17 mouse cellular contexts compared by ENCODE assay signal in genomic region chr9:106888346-106888745, GRCm38 (mm10). TPM values are rescaled to one million over a fixed set of nuclear protein-coding genes. Genes with fewer than 3 reads are reported as not detected.
DNase-seq lines count a peak whose midpoint lies in the region; ATAC-seq and TF ChIP-seq lines count a peak whose summit lies in the region.
"Had no signal": no experiment of that assay in that cellular context is flagged by ENCODE, and none has a peak within 500 bp of the region (broad histone marks: within the 10 kb centered on the region; RNA-seq: fewer than 3 reads in every experiment).

No protein-coding gene starts in this region.

- no peaks in the 10 kb centered on the region for H3K9me3 ChIP-seq in forebrain, embryonic 11.5 days (ENCODE audit: control insufficient read depth, low read length)
- no peaks in the 10 kb centered on the region for H3K9me3 ChIP-seq in forebrain, embryonic 14.5 days (replicated peaks; ENCODE audit: control insufficient read depth, low read length)
- no peaks in the 10 kb centered on the region for H3K9me3 ChIP-seq in midbrain, embryonic 11.5 days (ENCODE audit: control insufficient read depth, low read length)
- no peaks in the 10 kb centered on the region for H3K9me3 ChIP-seq in midbrain, embryonic 16.5 days (replicated peaks; ENCODE audit: control insufficient read depth, low read length, poor library complexity, severe bottlenecking)
- H3K9me3 ChIP-seq: neural tube, embryonic 13.5 days had no signal

- H3K9ac ChIP-seq in forebrain, embryonic 11.5 days (ENCODE audit: low read length): no peak overlapping the region
- H3K9ac ChIP-seq in forebrain, embryonic 14.5 days (ENCODE audit: low read length): no peak overlapping the region
- peak overlapping the region; percentile 20; the same call in 1 of the 2 replicates for H3K9ac ChIP-seq in midbrain, embryonic 11.5 days (ENCODE audit: low read length)
- H3K9ac ChIP-seq in midbrain, embryonic 16.5 days (ENCODE audit: low read depth, low read length): no peak overlapping the region

- DNase-seq in forebrain, embryonic 11.5 days (ENCODE audit: low spot score): peak; percentile 45
- DNase-seq in forebrain, embryonic 14.5 days (ENCODE audit: low spot score): no peak
- peak; percentile 5 for DNase-seq in kidney, adult 11 months
- no peak for DNase-seq in kidney, adult 18-20 months
- no peak for DNase-seq in midbrain, embryonic 11.5 days (ENCODE audit: low spot score, missing footprints)
- DNase-seq in gastrocnemius, postnatal 10 days: no peak
- DNase-seq: adrenal gland, postnatal 14 days; cerebellum, postnatal 14 days; heart, adult 2 months; thymus, postnatal 36 days had no signal

- peaks cover 9% of the 10 kb centered on the region for H3K36me3 ChIP-seq in forebrain, embryonic 11.5 days (ENCODE audit: control insufficient read depth, insufficient read depth, low read length)
- H3K36me3 ChIP-seq in forebrain, embryonic 14.5 days (ENCODE audit: control insufficient read depth, insufficient read depth, low read length): peaks cover 50% of the 10 kb centered on the region
- H3K36me3 ChIP-seq in midbrain, embryonic 11.5 days (ENCODE audit: control insufficient read depth, insufficient read depth, low read length): peaks cover 22% of the 10 kb centered on the region
- H3K36me3 ChIP-seq in midbrain, embryonic 16.5 days (ENCODE audit: control insufficient read depth, insufficient read depth, low read length): peaks cover 21% of the 10 kb centered on the region
- H3K36me3 ChIP-seq in myocyte (ENCODE audit: control insufficient read depth, insufficient read depth): peaks cover 5% of the 10 kb centered on the region

- no peak overlapping the region for H3K4me2 ChIP-seq in forebrain, embryonic 11.5 days (ENCODE audit: low read depth, low read length, severe bottlenecking)
- no peak overlapping the region for H3K4me2 ChIP-seq in forebrain, embryonic 14.5 days (ENCODE audit: low read length)
- no peak overlapping the region for H3K4me2 ChIP-seq in midbrain, embryonic 11.5 days
- H3K4me2 ChIP-seq in midbrain, embryonic 16.5 days (ENCODE audit: low read length): no peak overlapping the region
- no peak overlapping the region for H3K4me2 ChIP-seq in myocyte (ENCODE audit: low read depth)

- H3K27me3 ChIP-seq in forebrain, embryonic 11.5 days (ENCODE audit: control insufficient read depth, insufficient read depth, low read length): no peaks in the 10 kb centered on the region
- no peaks in the 10 kb centered on the region for H3K27me3 ChIP-seq in forebrain, embryonic 14.5 days (replicated peaks; ENCODE audit: control insufficient read depth, insufficient read depth, low read length)
- no peaks in the 10 kb centered on the region for H3K27me3 ChIP-seq in midbrain, embryonic 11.5 days (ENCODE audit: control insufficient read depth, insufficient read depth, low read length)
- H3K27me3 ChIP-seq in midbrain, embryonic 16.5 days (ENCODE audit: control insufficient read depth, insufficient read depth, low read depth, low read length): no peaks in the 10 kb centered on the region
- H3K27me3 ChIP-seq in myocyte (ENCODE audit: control insufficient read depth, insufficient read depth, insufficient read length): no peaks in the 10 kb centered on the region
- H3K27me3 ChIP-seq: CH12.LX; neural tube, embryonic 13.5 days had no signal

- peaks cover 28% of the 10 kb centered on the region for H3K4me1 ChIP-seq in forebrain, embryonic 11.5 days (replicated peaks; ENCODE audit: control insufficient read depth, insufficient read depth, low read length)
- H3K4me1 ChIP-seq in forebrain, embryonic 14.5 days (ENCODE audit: control insufficient read depth, insufficient read depth, low read length): peaks cover 34% of the 10 kb centered on the region
- peaks cover 43% of the 10 kb centered on the region for H3K4me1 ChIP-seq in midbrain, embryonic 11.5 days (ENCODE audit: control insufficient read depth, insufficient read depth, low read length)
- H3K4me1 ChIP-seq in midbrain, embryonic 16.5 days (ENCODE audit: control insufficient read depth, insufficient read depth, low read length): peaks cover 54% of the 10 kb centered on the region

- WGBS in forebrain, embryonic 11.5 days: 93% methylated on average over 3 of the region's 3 CpGs
- 94% methylated on average over 3 of the region's 3 CpGs for WGBS in forebrain, embryonic 14.5 days
- WGBS in midbrain, embryonic 11.5 days: 98% methylated on average over 3 of the region's 3 CpGs
- 92% methylated on average over 3 of the region's 3 CpGs for WGBS in midbrain, embryonic 16.5 days

- no peak overlapping the region for H3K4me3 ChIP-seq in forebrain, embryonic 11.5 days (ENCODE audit: low read depth, low read length)
- no peak overlapping the region for H3K4me3 ChIP-seq in forebrain, embryonic 14.5 days (ENCODE audit: low read depth, low read length)
- no peak overlapping the region for H3K4me3 ChIP-seq in midbrain, embryonic 11.5 days (ENCODE audit: low read depth, low read length)
- no peak overlapping the region for H3K4me3 ChIP-seq in midbrain, embryonic 16.5 days (ENCODE audit: low read depth, low read length)
- no peak overlapping the region for H3K4me3 ChIP-seq in myocyte
- H3K4me3 ChIP-seq: heart, adult 2 months; neural tube, embryonic 13.5 days had no signal

- TF ChIP-seq POLR2A in myocyte (IDR thresholded peaks at IDR 0.05; ENCODE audit: insufficient read length, low read depth): no peak

- H3K27ac ChIP-seq in forebrain, embryonic 11.5 days (ENCODE audit: low read depth, low read length): no peak overlapping the region; the same call in 1 of the 2 replicates
- no peak overlapping the region for H3K27ac ChIP-seq in forebrain, embryonic 14.5 days (ENCODE audit: low read depth, low read length)
- no peak overlapping the region for H3K27ac ChIP-seq in midbrain, embryonic 11.5 days (ENCODE audit: low read depth, low read length)
- H3K27ac ChIP-seq in midbrain, embryonic 16.5 days (ENCODE audit: low read length): no peak overlapping the region
- H3K27ac ChIP-seq: heart, adult 2 months; kidney, postnatal 0 days had no signal

- H3K79me2 ChIP-seq in myocyte (ENCODE audit: control insufficient read depth, insufficient read depth): peaks cover 48% of the 10 kb centered on the region

- H3ac ChIP-seq in myocyte (ENCODE audit: control insufficient read depth, insufficient read length): no peak overlapping the region

- ATAC-seq in forebrain, embryonic 11.5 days (replicated peaks; ENCODE audit: low FRiP score): no peak
- no peak for ATAC-seq in forebrain, embryonic 14.5 days
- ATAC-seq in midbrain, embryonic 11.5 days (ENCODE audit: low FRiP score): no peak
- ATAC-seq in midbrain, embryonic 16.5 days: no peak
- ATAC-seq: inflammation-experienced regulatory T-cells, adult 6 months; lung, postnatal 0 days had no signal

TF ChIP-seq in myocyte, 11 proteins besides CTCF, POLR2A, EP300 and RAD21:
- TF ChIP-seq POLR2AphosphoS2 (IDR thresholded peaks at IDR 0.05; ENCODE audit: insufficient read length, low read depth) (peak; percentile 17), TCF3 (IDR thresholded peaks at IDR 0.05; ENCODE audit: insufficient read length, low read depth) (no peak), SRF (IDR thresholded peaks at IDR 0.05; ENCODE audit: control insufficient read depth, insufficient read length, low read depth) (no peak), MYOG (IDR thresholded peaks at IDR 0.05; ENCODE audit: control insufficient read depth in 1 of 3, insufficient read depth in 1 of 3, insufficient read length in 2 of 3, low read depth in 2 of 3) (no peak), MAX (IDR thresholded peaks at IDR 0.05; ENCODE audit: low read depth) (no peak), MYOD1 (IDR thresholded peaks at IDR 0.05; ENCODE audit: control insufficient read depth in 1 of 3, insufficient read length in 2 of 3, low read depth in 2 of 3) (no peak), TCF12 (IDR thresholded peaks at IDR 0.05; ENCODE audit: insufficient read depth, poor library complexity, severe bottlenecking) (no peak)

RNA-seq across cellular contexts. Expression of gene Rbm15b, which starts 1.1 kb away (rescaled TPM):
- 35.6 and 43.6 TPM in 2 replicates for polyA plus RNA-seq in forebrain, embryonic 11.5 days (2014; fragmentation: Nextera tagmentation; extraction: Ambion mirVana)
- polyA plus RNA-seq in forebrain, embryonic 14.5 days (2014; fragmentation: Nextera tagmentation; extraction: Ambion mirVana): 22.9 and 24.8 TPM in 2 replicates
- polyA plus RNA-seq in midbrain, embryonic 11.5 days (2014; fragmentation: Nextera tagmentation; extraction: Ambion mirVana): 24.7 and 26.8 TPM in 2 replicates
- polyA plus RNA-seq in midbrain, embryonic 16.5 days (2015; fragmentation: Nextera tagmentation; extraction: Ambion mirVana): 11.6 and 12.6 TPM in 2 replicates
- polyA plus RNA-seq in myocyte (2012; fragmentation: generic; extraction: Trizol): 14.2 TPM
- 10 to 100 TPM; 12.1 to 14.9 TPM for total RNA-seq in gastrocnemius, postnatal 10 days (2021)

RNA-seq across cellular contexts. Expression of gene Manf, which starts 3.4 kb away (rescaled TPM):
- polyA plus RNA-seq in forebrain, embryonic 11.5 days (2014; fragmentation: Nextera tagmentation; extraction: Ambion mirVana): 242 and 264 TPM in 2 replicates
- 214 and 219 TPM in 2 replicates for polyA plus RNA-seq in forebrain, embryonic 14.5 days (2014; fragmentation: Nextera tagmentation; extraction: Ambion mirVana)
- polyA plus RNA-seq in midbrain, embryonic 11.5 days (2014; fragmentation: Nextera tagmentation; extraction: Ambion mirVana): 278 and 281 TPM in 2 replicates
- polyA plus RNA-seq in midbrain, embryonic 16.5 days (2015; fragmentation: Nextera tagmentation; extraction: Ambion mirVana): 180 and 183 TPM in 2 replicates
- polyA plus RNA-seq in myocyte (2012; fragmentation: generic; extraction: Trizol): 222 TPM
- 10 to 100 TPM; 54.1 to 64.3 TPM for total RNA-seq in gastrocnemius, postnatal 10 days (2021)

Comparison
In these comparisons a context has a peak if more than half of its experiments do, and no peak if none do; other contexts are left out.
1. DNase-seq: peak in forebrain, embryonic 11.5 days (single experiment) and kidney, adult 11 months (single experiment); none in forebrain, embryonic 14.5 days (single experiment), kidney, adult 18-20 months (single experiment), midbrain, embryonic 11.5 days (single experiment) and gastrocnemius, postnatal 10 days (single experiment).